Mouse (Mus musculus) retina, adult 2 months (tissue): Measurements from ENCODE around the gene Lsamp.
"Not testable (repeated sequence)": the region's sequence is repeated elsewhere in the genome, so short reads cannot be mapped to it uniquely, and the experiment has no call there.

Experiments
- DNase-seq: peaks from one replicate; pipeline ENCODE4 v3.0.0-alpha.2; 2012; ENCODE audit warnings: low read depth, low spot score

The Lsamp gene

GRCm38 (mm10) chr16:40491606-40492005 lies 507.4 kb downstream of the Lsamp start:
- DNase-seq: no peak

- DNase-seq: no peak
Measured at GRCm38 (mm10) chr16:40504262-40504960, 520.2 kb downstream of the Lsamp start.

GRCm38 (mm10) chr16:40509146-40510030 lies 525.2 kb downstream of the Lsamp start:
- DNase-seq: no peak

- no peak for DNase-seq
Measured at GRCm38 (mm10) chr16:40536754-40537153, 552.6 kb downstream of the Lsamp start.

- DNase-seq: no peak
Measured at GRCm38 (mm10) chr16:40549663-40550062, 565.5 kb downstream of the Lsamp start.

GRCm38 (mm10) chr16:40555608-40556007 lies 571.4 kb downstream of the Lsamp start:
- DNase-seq: no peak

- no peak for DNase-seq
Measured at GRCm38 (mm10) chr16:40557680-40558249, 573.6 kb downstream of the Lsamp start.

GRCm38 (mm10) chr16:40567431-40567941 lies 583.3 kb downstream of the Lsamp start:
- no peak for DNase-seq

GRCm38 (mm10) chr16:40572085-40572745 lies 588.1 kb downstream of the Lsamp start:
- no peak for DNase-seq

- DNase-seq: no peak
Measured at GRCm38 (mm10) chr16:40582076-40582475, 597.9 kb downstream of the Lsamp start.

- DNase-seq: no peak
Measured at GRCm38 (mm10) chr16:40593161-40593560, 609.0 kb downstream of the Lsamp start.

- no peak for DNase-seq
Measured at GRCm38 (mm10) chr16:40601431-40602387, 617.5 kb downstream of the Lsamp start.

GRCm38 (mm10) chr16:40607509-40607908 lies 623.3 kb downstream of the Lsamp start:
- DNase-seq: no peak

GRCm38 (mm10) chr16:40616697-40617096 lies 632.5 kb downstream of the Lsamp start:
- not testable (repeated sequence) for DNase-seq

- not testable (repeated sequence) for DNase-seq
Measured at GRCm38 (mm10) chr16:40621086-40621485, 636.9 kb downstream of the Lsamp start.

- DNase-seq: no peak
Measured at GRCm38 (mm10) chr16:40627159-40627558, 643.0 kb downstream of the Lsamp start.

GRCm38 (mm10) chr16:40639621-40640371 lies 655.6 kb downstream of the Lsamp start:
- no peak for DNase-seq

GRCm38 (mm10) chr16:40652800-40653199 lies 668.6 kb downstream of the Lsamp start:
- no peak for DNase-seq

GRCm38 (mm10) chr16:40653508-40653907 lies 669.3 kb downstream of the Lsamp start:
- no peak for DNase-seq

GRCm38 (mm10) chr16:40656347-40656746 lies 672.2 kb downstream of the Lsamp start:
- DNase-seq: no peak
